Comparison of ENCODE assay signal across 8 mouse cellular contexts in genomic region chr7:123465692-123466387, GRCm38 (mm10). TPM values are rescaled to one million over a fixed set of nuclear protein-coding genes. Genes with fewer than 3 reads are reported as not detected.
A peak's percentile ranks its signal among the peaks of the same experiment; 100 is the strongest.
DNase-seq lines count a peak whose midpoint lies in the region; ATAC-seq and TF ChIP-seq lines count a peak whose summit lies in the region.

No protein-coding gene starts in this region.

- intact Hi-C loops in gastrocnemius, adult 2 months (cut with DNase I): loop anchor here (1.0 to 10.0 kb wide), 4 partner anchors 67 to 454 kb away; no protein-coding TSS in a partner anchor
- intact Hi-C loops in left cerebral cortex, postnatal 10 days (cut with DNase I): loop anchor here (2.0 to 10.0 kb wide), 4 partner anchors 69 to 1001 kb away; no protein-coding TSS in a partner anchor

- H3K27me3 ChIP-seq in hindbrain, embryonic 10.5 days (ENCODE audit: insufficient read depth, poor library complexity, severe bottlenecking): no peaks in the 10 kb centered on the region
- H3K27me3 ChIP-seq in hindbrain, embryonic 13.5 days: no peaks in the 10 kb centered on the region
- no peaks in the 10 kb centered on the region for H3K27me3 ChIP-seq in intestine, embryonic 15.5 days (replicated peaks)
- no peaks in the 10 kb centered on the region for H3K27me3 ChIP-seq in midbrain, embryonic 12.5 days

- H3K36me3 ChIP-seq in hindbrain, embryonic 10.5 days: no peaks in the 10 kb centered on the region
- H3K36me3 ChIP-seq in hindbrain, embryonic 13.5 days: no peaks in the 10 kb centered on the region
- no peaks in the 10 kb centered on the region for H3K36me3 ChIP-seq in intestine, embryonic 15.5 days
- H3K36me3 ChIP-seq in midbrain, embryonic 12.5 days: no peaks in the 10 kb centered on the region

- 40% methylated on average over 6 of the region's 6 CpGs for WGBS in hindbrain, embryonic 10.5 days
- WGBS in hindbrain, embryonic 13.5 days: 37% methylated on average over 6 of the region's 6 CpGs
- 34% methylated on average over 6 of the region's 6 CpGs for WGBS in intestine, embryonic 15.5 days
- WGBS in midbrain, embryonic 12.5 days: 34% methylated on average over 6 of the region's 6 CpGs

- H3K9me3 ChIP-seq in hindbrain, embryonic 10.5 days: no peaks in the 10 kb centered on the region
- no peaks in the 10 kb centered on the region for H3K9me3 ChIP-seq in hindbrain, embryonic 13.5 days
- H3K9me3 ChIP-seq in intestine, embryonic 15.5 days: no peaks in the 10 kb centered on the region
- no peaks in the 10 kb centered on the region for H3K9me3 ChIP-seq in midbrain, embryonic 12.5 days

- TF ChIP-seq CTCF in gastrocnemius, adult 2 months (IDR thresholded peaks at IDR 0.05): peak; percentile 90

- no peak overlapping the region for H3K4me3 ChIP-seq in hindbrain, embryonic 10.5 days
- H3K4me3 ChIP-seq in hindbrain, embryonic 13.5 days: no peak overlapping the region
- H3K4me3 ChIP-seq in gastrocnemius, adult 2 months: no peak overlapping the region
- H3K4me3 ChIP-seq in intestine, embryonic 15.5 days (replicated peaks): no peak overlapping the region
- H3K4me3 ChIP-seq in midbrain, embryonic 12.5 days: no peak overlapping the region

- DNase-seq in hindbrain, embryonic 10.5 days (ENCODE audit: low spot score): peak; percentile 76
- DNase-seq in cerebellum, postnatal 36 days: peak; percentile 78 to 85
- DNase-seq in gastrocnemius, adult 2 months: peak; percentile 75
- peak; percentile 31 to 77 for DNase-seq in left cerebral cortex, postnatal 10 days (ENCODE audit: extremely low spot score in 1 of 2, low spot score in 2 of 2)
- DNase-seq in skeletal muscle tissue, adult 2 months (ENCODE audit: low read depth, low spot score): peak; percentile 61

- H3K9ac ChIP-seq in hindbrain, embryonic 13.5 days: no peak overlapping the region
- H3K9ac ChIP-seq in intestine, embryonic 15.5 days: no peak overlapping the region
- H3K9ac ChIP-seq in midbrain, embryonic 12.5 days (replicated peaks): no peak overlapping the region

- H3K4me2 ChIP-seq in hindbrain, embryonic 13.5 days: no peak overlapping the region
- H3K4me2 ChIP-seq in intestine, embryonic 15.5 days (replicated peaks): no peak overlapping the region
- H3K4me2 ChIP-seq in midbrain, embryonic 12.5 days (replicated peaks): no peak overlapping the region

- no peak overlapping the region for H3K27ac ChIP-seq in hindbrain, embryonic 10.5 days
- no peak overlapping the region for H3K27ac ChIP-seq in hindbrain, embryonic 13.5 days
- H3K27ac ChIP-seq in gastrocnemius, adult 2 months: no peak overlapping the region
- no peak overlapping the region for H3K27ac ChIP-seq in intestine, embryonic 15.5 days
- no peak overlapping the region for H3K27ac ChIP-seq in midbrain, embryonic 12.5 days (replicated peaks)

- H3K4me1 ChIP-seq in hindbrain, embryonic 10.5 days (replicated peaks): no peaks in the 10 kb centered on the region
- no peaks in the 10 kb centered on the region for H3K4me1 ChIP-seq in hindbrain, embryonic 13.5 days (replicated peaks)
- H3K4me1 ChIP-seq in intestine, embryonic 15.5 days (replicated peaks): no peaks in the 10 kb centered on the region; the same call in 1 of the 2 replicates
- no peaks in the 10 kb centered on the region for H3K4me1 ChIP-seq in midbrain, embryonic 12.5 days

- no peak for ATAC-seq in hindbrain, embryonic 13.5 days (ENCODE audit: low FRiP score)
- ATAC-seq in intestine, embryonic 15.5 days: 0 out of 2 replicates have a peak, but pooled peaks have one; percentile 37
- peak; percentile 60; the same call in 1 of the 2 replicates for ATAC-seq in midbrain, embryonic 12.5 days (ENCODE audit: low FRiP score, low read depth)

RNA-seq across cellular contexts. Expression of gene Aqp8, which starts 3.7 kb away (rescaled TPM):
- 0.31 TPM in 2 replicates for polyA plus RNA-seq in hindbrain, embryonic 10.5 days (2016; fragmentation: Nextera tagmentation; extraction: Ambion mirVana)
- not detected in 2 replicates for polyA plus RNA-seq in hindbrain, embryonic 13.5 days (2015; fragmentation: Nextera tagmentation; extraction: Ambion mirVana)
- not detected for total RNA-seq in gastrocnemius, adult 2 months (2021)
- polyA plus RNA-seq in intestine, embryonic 15.5 days (2015; fragmentation: Nextera tagmentation; extraction: Ambion mirVana): 12.4 and 28.8 TPM in 2 replicates
- not detected for total RNA-seq in left cerebral cortex, postnatal 10 days (2021)
- polyA plus RNA-seq in midbrain, embryonic 12.5 days (2016; fragmentation: Nextera tagmentation; extraction: Ambion mirVana): 0.31 and 0.54 TPM in 2 replicates

RNA-seq across cellular contexts. Expression of gene Zkscan2, which starts 34.4 kb away (rescaled TPM):
- 5.3 and 5.4 TPM in 2 replicates for polyA plus RNA-seq in hindbrain, embryonic 10.5 days (2016; fragmentation: Nextera tagmentation; extraction: Ambion mirVana)
- polyA plus RNA-seq in hindbrain, embryonic 13.5 days (2015; fragmentation: Nextera tagmentation; extraction: Ambion mirVana): 12.2 and 13.6 TPM in 2 replicates
- total RNA-seq in gastrocnemius, adult 2 months (2021): under 1 TPM in 1 of 2 experiments, not detected in 1; 0.06 TPM
- polyA plus RNA-seq in intestine, embryonic 15.5 days (2015; fragmentation: Nextera tagmentation; extraction: Ambion mirVana): 1.8 and 2.1 TPM in 2 replicates
- total RNA-seq in left cerebral cortex, postnatal 10 days (2021): 10 to 100 TPM; 25.6 to 26.4 TPM
- 12.6 and 12.7 TPM in 2 replicates for polyA plus RNA-seq in midbrain, embryonic 12.5 days (2016; fragmentation: Nextera tagmentation; extraction: Ambion mirVana)
